Mouse (Mus musculus) left cerebral cortex, postnatal 36 days (tissue): ENCODE measurements around the gene Lrrc8e. TPM values are rescaled to one million over a fixed set of nuclear protein-coding genes. Genes with fewer than 3 reads are reported as not detected.

ENCODE experiments used
- DNase-seq, 2 experiments: peaks; one replicate each; pipeline ENCODE4 v3.0.0; 2021 to 2022; ENCODE audit warnings: low spot score in 2 of 2, mixed read lengths in 1 of 2
- intact Hi-C: fragments of 180-260 bp; cut with DNase I; formaldehyde crosslinking; loops from one replicate; pipeline ENCODE4 v1.15.1; 2025
- total RNA-seq, 2 experiments: library from RNA; stranded (reverse); gene quantifications; 2 replicates each; pipeline ENCODE4 v1.2.3; 2021

Gene Lrrc8e
- total RNA-seq, 2 experiments from 2014 or later: not detected

GRCm38 (mm10) chr8:4216791-4217621, 9.6 kb upstream of the Lrrc8e start, which contains the start of gene Prr36:
Gene Prr36, minus strand, starts transcription at chr8:4217459.
- intact Hi-C loops: loop anchor here (1.0 to 5.0 kb wide), 3 partner anchors 12 to 35 kb away; partner anchors contain the start of genes Gm49320, Map2k7 and Snapc2
- DNase-seq: peak; percentile 70 to 74

- intact Hi-C loops: loop anchor here (5.0 kb wide), 1 partner anchor 33 kb away; the partner anchor contains the start of gene Snapc2
- DNase-seq: peak; percentile 34 to 44
Measured at GRCm38 (mm10) chr8:4219617-4220016, 7.0 kb upstream of the Lrrc8e start.

DNA sequence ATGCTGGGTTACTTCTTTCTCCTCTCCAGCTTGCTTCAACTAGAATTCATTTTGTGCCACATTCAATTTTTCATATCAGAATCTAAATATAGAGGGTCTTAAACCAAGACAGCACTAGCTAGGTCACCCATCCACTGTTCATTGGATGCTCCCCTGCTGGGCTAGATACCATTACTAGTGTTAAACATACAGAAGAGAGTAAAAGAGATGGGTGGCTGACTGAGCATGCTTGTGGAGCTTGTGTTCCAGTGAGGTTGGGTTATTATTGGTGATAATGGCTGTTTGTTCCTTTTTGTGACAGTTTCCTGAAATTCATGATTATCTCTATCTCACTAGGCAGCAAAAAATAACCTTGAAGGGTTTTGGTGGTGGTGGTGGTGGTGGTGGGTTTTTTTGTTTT, 4.6 kb upstream of the Lrrc8e start:
- DNase-seq: no peak
- intact Hi-C loops: no loop called here

- DNase-seq: no peak
- intact Hi-C loops: no loop called here
Measured at GRCm38 (mm10) chr8:4226323-4226722, 304 bp upstream of the Lrrc8e start.

GRCm38 (mm10) chr8:4227919-4228318, 1.3 kb downstream of the Lrrc8e start:
- intact Hi-C loops: no loop called here
- no peak for DNase-seq

DNA sequence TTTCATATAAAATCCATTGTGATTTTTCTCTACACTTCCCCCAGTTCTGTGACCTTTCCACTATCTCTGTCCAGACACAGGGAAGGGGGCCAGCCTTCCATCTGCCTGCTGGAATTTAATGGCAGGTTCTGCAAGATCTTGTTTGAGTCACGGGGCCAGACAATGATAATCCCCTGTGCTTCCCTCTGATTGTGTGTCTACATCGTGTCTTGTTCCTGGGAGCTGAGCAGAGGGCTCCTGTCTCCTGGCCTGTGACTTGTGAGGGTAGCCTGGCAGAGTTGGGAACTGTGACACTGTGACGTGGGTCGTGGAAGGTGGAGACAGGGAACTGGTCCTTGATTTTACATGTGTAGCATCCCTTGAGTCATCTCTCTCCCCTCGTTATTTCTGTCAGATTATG, 3.2 kb downstream of the Lrrc8e start:
- no peak for DNase-seq
- intact Hi-C loops: no loop called here

DNA sequence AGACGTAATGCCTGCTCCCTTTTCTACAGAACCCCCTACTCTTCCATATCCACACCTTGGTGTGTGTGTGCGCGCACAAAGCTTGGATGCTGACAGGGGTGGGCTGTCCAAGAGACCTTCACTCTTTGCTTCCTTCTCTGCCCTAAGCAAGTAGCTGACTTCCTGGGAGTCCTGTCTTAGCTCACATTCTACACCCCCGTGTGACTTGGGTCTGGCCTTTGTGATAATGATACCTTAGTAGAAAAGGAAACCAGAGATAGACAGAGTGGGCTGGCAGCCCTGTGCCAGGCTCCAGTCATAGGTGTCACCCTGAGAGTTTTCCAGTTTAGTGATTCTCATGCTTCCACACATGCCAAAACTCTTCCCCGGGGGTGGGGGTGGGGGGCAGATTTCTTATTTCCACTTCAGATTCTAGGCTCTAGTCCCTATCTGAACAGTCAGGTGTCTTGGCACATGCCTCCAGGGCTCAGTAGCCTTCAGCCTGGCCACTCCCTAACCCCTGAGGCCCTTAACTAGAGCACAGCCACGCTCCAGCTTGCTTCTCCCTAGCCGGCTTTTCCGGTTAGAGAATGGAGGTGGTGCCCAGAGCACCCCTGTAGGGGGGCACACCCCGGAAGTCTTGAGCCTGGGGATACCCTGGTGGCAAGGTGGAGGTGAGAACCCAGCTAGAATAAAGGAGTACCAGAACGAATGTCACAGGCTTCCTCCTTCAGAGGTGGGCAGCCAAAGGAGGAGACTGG, 4.2 kb downstream of the Lrrc8e start:
- no peak for DNase-seq
- intact Hi-C loops: no loop called here

DNA sequence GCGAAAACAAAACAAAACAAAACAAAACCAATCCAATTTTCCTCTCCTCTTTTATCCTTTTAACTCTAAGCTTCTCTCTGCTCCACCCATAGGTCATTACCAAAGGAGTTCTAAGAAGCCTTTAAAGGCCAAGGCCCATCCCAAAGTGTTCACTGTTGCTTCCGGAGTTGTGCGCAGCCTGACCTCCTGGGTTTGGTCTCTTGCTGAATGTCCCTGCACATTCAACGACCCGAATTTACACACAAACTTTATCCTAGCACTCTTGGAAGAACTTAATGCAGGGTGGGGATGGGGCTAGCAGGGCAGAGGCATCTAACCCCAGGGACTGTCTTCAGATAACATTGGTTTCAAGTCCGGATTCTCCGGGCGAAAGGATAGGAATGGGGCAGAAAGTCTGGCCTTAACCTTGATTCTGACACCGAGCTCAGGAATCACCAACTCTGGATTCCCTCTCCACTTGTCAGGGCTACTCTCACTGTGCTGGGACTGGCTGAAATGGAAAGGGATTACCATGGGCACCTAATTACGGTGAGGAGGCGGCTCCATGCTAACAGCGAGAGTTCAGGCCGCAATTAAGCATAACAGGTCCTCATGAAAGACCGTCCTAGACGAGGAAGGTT, 11.3 kb downstream of the Lrrc8e start:
- DNase-seq: no peak
- intact Hi-C loops: loop anchor here (1.0 to 5.0 kb wide), 5 partner anchors 15 to 89 kb away; partner anchors contain the start of genes Ccl25, Elavl1, Prr36 and Snapc2

- intact Hi-C loops: loop anchor here (1.0 to 5.0 kb wide), 4 partner anchors 14 to 89 kb away; partner anchors contain the start of genes Ccl25, Elavl1, Prr36 and Snapc2
- peak; percentile 100 for DNase-seq
Measured at GRCm38 (mm10) chr8:4238434-4239192, 12.0 kb downstream of the Lrrc8e start, which contains the start of the genes Map2k7 and Gm49320. Gene Map2k7, plus strand, starts transcription at chr8:4238740. Gene Gm49320, plus strand, starts transcription at chr8:4238865.

GRCm38 (mm10) chr8:4239193-4239890, 12.7 kb downstream of the Lrrc8e start:
- peak in 1 of 2 experiments; percentile 61 for DNase-seq
- intact Hi-C loops: loop anchor here (2.0 to 5.0 kb wide), 3 partner anchors 13 to 88 kb away; partner anchors contain the start of genes Ccl25, Elavl1, Prr36 and Snapc2

DNA sequence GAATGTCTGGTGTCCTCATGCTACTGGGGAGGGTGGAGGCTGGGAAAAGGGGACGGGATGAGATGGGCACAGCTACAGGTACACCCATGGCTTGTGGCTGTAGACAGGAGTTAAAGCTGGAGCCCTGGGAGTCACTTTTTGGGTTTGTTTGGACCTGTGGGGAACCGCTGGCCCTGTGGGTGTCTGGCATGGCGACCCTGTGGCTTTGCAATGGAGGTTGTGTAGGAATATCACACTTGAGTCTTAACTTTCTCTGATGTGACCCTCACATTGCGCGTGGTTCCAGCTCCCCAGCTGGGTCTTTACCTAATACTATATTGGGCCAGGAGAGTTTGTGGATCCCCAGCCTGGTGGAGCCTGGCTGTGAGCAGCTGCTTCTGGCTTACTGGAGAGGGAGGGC, 18.4 kb downstream of the Lrrc8e start:
- DNase-seq: no peak

GRCm38 (mm10) chr8:4245737-4246136, 19.1 kb downstream of the Lrrc8e start:
- intact Hi-C loops: no loop called here

More for the DNA sequence above, 18.4 kb downstream of the Lrrc8e start:
- intact Hi-C loops: no loop called here

DNA sequence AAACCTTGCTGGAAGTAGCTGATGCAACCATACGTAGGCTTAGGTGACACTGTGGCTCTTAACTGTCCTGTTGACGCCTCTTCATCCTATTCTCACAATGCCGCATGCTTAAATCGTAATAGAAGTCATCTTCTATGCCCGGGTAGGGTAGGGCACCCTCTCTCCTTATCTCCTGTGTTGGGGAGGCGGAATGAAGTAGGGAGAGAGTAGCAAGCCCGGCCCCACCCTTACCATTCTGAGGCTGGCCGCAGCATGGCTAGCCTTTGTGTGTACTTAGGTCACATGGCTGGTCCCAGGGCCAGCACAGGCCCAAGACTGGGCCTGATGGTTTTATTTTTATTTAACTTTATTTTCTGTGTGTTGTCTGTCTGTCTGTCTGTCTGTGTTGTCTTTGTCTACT, 20.6 kb downstream of the Lrrc8e start:
- intact Hi-C loops: no loop called here
- no peak for DNase-seq

More at GRCm38 (mm10) chr8:4245737-4246136, 19.1 kb downstream of the Lrrc8e start:
- DNase-seq: no peak

DNA sequence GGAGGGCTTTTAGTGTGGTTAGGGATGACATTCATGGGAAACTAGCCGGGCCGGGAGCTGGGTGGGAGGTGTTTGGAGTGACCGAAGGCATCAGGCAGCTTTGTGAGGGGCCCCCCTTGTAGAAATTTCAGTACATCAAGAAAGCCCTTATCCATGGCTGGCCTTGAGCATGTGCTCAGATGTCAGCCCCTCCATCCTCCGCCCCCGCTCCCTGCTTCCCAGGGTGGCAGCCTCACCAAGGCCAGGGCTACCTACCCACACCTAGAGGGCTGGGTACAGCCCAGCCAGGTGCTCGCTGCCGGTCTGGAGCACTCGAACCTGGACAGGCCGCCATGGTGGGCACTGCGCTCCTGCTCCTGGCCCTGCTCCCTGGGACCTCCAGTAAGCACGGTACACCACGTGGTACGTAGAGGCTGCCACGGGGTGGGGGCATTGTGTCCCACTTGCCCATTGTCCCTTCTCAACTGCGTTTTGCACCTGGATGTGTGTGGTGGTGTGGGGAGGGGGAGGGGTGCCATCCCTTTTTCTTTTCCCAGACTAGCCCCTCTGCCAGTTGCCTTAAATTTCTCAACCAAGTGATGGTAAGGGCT, 21.4 kb downstream of the Lrrc8e start, which contains the start of gene Tgfbr3l:
TSS of gene Tgfbr3l (plus strand) at position 264 of the 590 bp plus-strand sequence.
- no peak for DNase-seq
- intact Hi-C loops: no loop called here

DNA sequence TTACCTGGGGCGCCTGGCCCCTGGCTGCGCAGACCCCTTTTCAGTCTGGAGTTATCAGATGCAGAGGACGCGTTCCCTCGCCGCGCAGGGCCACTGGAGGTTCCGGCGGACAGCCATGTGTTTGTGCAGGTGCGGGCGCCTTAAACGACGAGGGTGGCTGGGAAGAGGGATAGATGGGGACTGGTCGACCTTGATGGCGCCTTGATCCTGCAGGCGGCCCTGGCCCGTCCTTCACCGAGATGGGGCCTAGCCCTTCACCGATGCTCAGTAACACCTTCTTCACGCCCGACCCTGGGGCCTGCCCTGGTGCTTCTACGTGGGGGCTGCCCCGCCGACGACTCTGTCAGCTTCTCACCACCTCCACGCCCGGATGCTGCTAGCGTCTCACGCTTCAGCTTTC, 22.6 kb downstream of the Lrrc8e start:
- intact Hi-C loops: loop anchor here (1.0 kb wide), 1 partner anchor 73 kb away; no protein-coding TSS in a partner anchor
- DNase-seq: no peak

DNA sequence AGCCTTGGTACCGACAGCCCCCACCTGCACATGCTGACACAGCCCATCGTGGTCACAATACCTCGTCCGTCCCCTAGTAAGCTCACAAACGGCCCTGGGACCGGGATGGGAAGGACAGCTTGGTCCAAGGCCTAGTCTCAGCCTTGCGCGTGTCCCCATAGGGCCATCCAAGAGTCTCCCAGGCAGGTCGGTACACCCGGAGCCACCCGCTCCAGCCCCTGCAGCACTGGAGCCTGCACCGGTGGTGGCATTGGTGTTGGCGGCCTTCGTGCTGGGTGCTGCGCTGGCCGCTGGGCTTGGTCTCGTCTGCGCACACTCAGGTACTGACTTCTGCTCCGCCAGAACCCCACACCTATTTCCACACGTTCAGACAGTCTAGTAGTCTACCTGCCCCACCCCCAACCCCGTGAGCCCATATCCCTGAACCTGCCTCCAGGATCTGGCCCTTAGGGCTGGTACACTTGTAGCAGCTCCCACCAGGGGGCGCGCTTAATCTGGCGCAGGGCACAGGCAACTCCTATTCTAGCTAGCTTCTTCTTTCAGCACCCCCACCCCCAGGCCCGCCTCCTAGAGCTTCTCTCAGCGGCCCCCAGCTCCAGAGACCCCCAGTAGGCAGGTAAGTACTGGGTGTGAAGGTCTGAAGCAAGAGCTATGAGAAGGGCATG, 23.8 kb downstream of the Lrrc8e start:
- intact Hi-C loops: loop anchor here (5.0 kb wide), 1 partner anchor 33 kb away; the partner anchor contains the start of gene Prr36
- peak; percentile 83 for DNase-seq

DNA sequence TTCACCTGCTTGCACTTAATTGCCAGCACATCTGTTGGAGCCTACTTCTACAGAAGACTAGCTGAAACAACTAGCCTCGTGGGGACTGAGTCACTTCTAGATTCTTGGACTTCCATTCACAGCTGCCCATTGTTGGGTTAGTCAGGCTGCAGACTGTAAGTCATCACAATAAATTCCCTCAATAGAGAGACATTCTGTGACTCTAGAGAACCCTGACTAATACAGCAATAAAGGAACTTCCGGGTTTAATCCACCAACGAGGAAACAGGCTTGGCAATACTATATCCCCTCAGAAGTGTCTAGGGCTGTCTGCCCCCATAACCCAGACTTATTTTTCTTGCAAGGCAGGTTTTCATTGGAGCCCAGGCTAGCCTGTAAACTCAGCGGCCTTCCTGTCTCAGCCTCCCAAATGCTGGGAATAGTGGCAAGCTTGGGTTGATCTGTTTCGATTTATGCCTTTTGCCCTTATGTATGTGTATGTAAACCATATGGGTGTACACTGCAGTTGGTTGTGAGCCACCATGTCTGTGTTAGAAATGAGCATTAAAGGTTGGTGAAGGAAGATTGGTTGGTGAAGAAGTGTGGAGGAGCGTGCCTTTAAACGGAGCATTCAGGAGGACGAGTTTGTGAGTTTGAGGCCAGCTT, 25.6 kb downstream of the Lrrc8e start:
- intact Hi-C loops: loop anchor here (2.0 to 5.0 kb wide), 2 partner anchors 13 to 35 kb away; partner anchors contain the start of genes Gm49320, Map2k7 and Prr36
- no peak for DNase-seq
